Mouse (Mus musculus) kidney, adult 18-20 months (tissue): Measurements from ENCODE around the gene Olfr1391.
"Not testable (repeated sequence)": the region's sequence is repeated elsewhere in the genome, so short reads cannot be mapped to it uniquely, and the experiment has no call there.

Source experiments
- DNase-seq: peaks from one replicate; pipeline ENCODE4 v3.0.0; 2021

Olfr1391 gene

GRCm38 (mm10) chr11:49322442-49322841 is at the start of gene Olfr1391:
Gene Olfr1391 (plus strand): TSS chr11:49322742.
- DNase-seq: no peak

GRCm38 (mm10) chr11:49273834-49274519 is 48.6 kb upstream of the Olfr1391 start:
- no peak for DNase-seq

GRCm38 (mm10) chr11:49278222-49278621 is 44.3 kb upstream of the Olfr1391 start, which contains the start of gene Olfr1393:
Gene Olfr1393 (plus strand): TSS chr11:49278304.
- no peak for DNase-seq

- DNase-seq: not testable (repeated sequence)
Observed at GRCm38 (mm10) chr11:49284982-49285381, 37.6 kb upstream of the Olfr1391 start, which contains the start of gene Olfr1392. Gene Olfr1392 (plus strand): TSS chr11:49285282.

GRCm38 (mm10) chr11:49287251-49287650 is 35.3 kb upstream of the Olfr1391 start:
- no peak for DNase-seq

- DNase-seq: no peak
Observed at GRCm38 (mm10) chr11:49292777-49293176, 29.8 kb upstream of the Olfr1391 start.

GRCm38 (mm10) chr11:49304441-49304840 is 18.1 kb upstream of the Olfr1391 start, which contains the start of gene Olfr10:
Gene Olfr10 (plus strand): TSS chr11:49304741.
- DNase-seq: no peak

- not testable (repeated sequence) for DNase-seq
Observed at GRCm38 (mm10) chr11:49308547-49308946, 14.0 kb upstream of the Olfr1391 start.

- DNase-seq: no peak
Observed at GRCm38 (mm10) chr11:49326726-49327125, 4.2 kb downstream of the Olfr1391 start.

GRCm38 (mm10) chr11:49329686-49330085 is 7.1 kb downstream of the Olfr1391 start:
- no peak for DNase-seq

- no peak for DNase-seq
Observed at GRCm38 (mm10) chr11:49334888-49335287, 12.3 kb downstream of the Olfr1391 start, which contains the start of gene Olfr1390. Gene Olfr1390 (plus strand): TSS chr11:49335188.

GRCm38 (mm10) chr11:49337150-49337832 is 14.7 kb downstream of the Olfr1391 start:
- DNase-seq: no peak
